Mouse (Mus musculus) kidney, postnatal 36 days (tissue): ENCODE measurements around the gene Snx17.

Experiments used
- DNase-seq, 2 experiments: peaks; one replicate each; pipeline ENCODE4 v3.0.0; 2021 to 2022; ENCODE audit warnings: mixed read lengths in 2 of 2

Snx17 gene

GRCm38 (mm10) chr5:31240637-31241521 lies 47.9 kb downstream of the Snx17 start, which contains the start of the genes Nrbp1 and Gm9970:
Nrbp1 (plus strand) TSS chr5:31240864.
Gm9970 (minus strand) TSS chr5:31241232.
- peak; percentile 98 for DNase-seq

- no peak for DNase-seq
Observed at GRCm38 (mm10) chr5:31241522-31242034, 48.6 kb downstream of the Snx17 start.

- no peak for DNase-seq
Observed at GRCm38 (mm10) chr5:31242191-31242590, 49.2 kb downstream of the Snx17 start.
